Mouse (Mus musculus) CD4-positive, CD25-positive, alpha-beta regulatory T cell, adult 4 months (primary cell): Measurements from ENCODE around the gene Hand2. TPM values are rescaled to one million over a fixed set of nuclear protein-coding genes. Genes with fewer than 3 reads are reported as not detected.

Experiments
- ATAC-seq: one replicate; pipeline ENCODE4 v1.8.0; 2017
- polyA plus RNA-seq, 2 experiments: library from polyadenylated mRNA; unstranded; fragments of 100-300 nt; shearing (Covaris generic); gene quantifications; one replicate each; pipeline ENCODE4 v1.2.1; 2017

Hand2 gene
- polyA plus RNA-seq: not detected

DNA sequence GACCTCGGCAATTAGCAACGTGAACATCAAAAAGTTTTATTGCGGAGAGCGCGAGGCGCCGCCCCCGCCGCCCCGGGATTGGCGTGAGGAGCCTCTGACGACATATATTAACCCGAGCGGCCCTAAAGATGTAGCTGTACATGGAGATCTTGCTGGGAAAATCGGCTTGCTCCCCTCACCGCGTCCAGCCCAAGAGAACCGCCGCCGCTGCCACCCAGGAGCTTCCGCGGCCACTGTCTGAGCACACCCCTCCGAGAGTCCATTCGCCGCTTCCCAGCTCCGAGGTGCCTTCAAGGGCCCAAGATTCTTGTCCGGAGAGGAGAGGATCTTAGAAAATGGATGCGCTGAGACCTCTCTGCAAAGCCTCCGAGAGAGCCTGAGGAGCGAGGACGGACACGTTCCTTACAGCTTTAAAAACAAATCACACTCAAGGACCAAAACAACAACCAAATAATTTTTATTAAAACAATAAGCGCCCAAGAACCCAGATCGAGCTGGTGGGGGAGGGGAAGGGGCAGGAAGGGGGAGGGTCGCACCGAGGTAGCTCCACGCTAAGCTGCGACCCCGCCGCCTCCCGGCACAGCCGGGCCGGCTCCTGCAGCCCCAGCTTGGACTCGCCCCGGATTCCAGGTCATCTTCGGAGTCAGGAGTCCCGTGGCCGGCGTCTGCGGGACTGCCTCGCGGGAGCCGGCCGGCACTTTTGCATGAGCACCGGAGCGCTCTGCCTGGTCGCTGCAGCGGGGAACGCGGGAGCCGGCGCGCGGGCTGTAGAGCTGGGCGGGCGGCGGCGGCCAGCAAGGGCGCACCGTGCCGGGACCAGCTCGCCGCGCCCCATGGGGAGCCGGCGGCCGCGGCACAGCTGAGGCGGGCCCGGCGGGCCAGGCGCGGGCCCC lies at the start of gene Hand2:
TSS of gene Hand2 (plus strand) at position 133 of the 893 bp plus-strand sequence.
- ATAC-seq: no peak

- ATAC-seq: no peak
Measured at GRCm38 (mm10) chr8:57273055-57273454, 47.7 kb upstream of the Hand2 start.

DNA sequence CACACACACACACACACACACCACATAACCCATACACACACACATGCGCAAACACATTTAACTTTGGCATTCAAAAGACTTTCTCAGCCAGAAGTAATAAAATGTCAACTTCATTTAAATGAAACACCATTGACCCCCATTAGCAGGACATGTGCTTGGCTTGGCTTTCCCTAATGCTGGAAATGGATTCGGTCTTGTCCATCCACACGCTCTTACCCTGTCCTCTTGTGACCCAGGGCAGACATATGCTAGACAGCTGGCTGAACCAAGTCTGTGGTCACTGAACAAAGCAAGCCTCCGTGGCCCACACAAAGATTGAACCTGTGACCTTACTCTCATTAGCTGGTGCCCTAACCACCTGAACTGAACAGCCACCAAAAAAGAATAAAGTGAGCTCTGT lies 27.3 kb upstream of the Hand2 start:
- no peak for ATAC-seq

- no peak for ATAC-seq
Measured at GRCm38 (mm10) chr8:57303513-57303912, 17.3 kb upstream of the Hand2 start.

- no peak for ATAC-seq
Measured at GRCm38 (mm10) chr8:57304944-57305343, 15.8 kb upstream of the Hand2 start.

DNA sequence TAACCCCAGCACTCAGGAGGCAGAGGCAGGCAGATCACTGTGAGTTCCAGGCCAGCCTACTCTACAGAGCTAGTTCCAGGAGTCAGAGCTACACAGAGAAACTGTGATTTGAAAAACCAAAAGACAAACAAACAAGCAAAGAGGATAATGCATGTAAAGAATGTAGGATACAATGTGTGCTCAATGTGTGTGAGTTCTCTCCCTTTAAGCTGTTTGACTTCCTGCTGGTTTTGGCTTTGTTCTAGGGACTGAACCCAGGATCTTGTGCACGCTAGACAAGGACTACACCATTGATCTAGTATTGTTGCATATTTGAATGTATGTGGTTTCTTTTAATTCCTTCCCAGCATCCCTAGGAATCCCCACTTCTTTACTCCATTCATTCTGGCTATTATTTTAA lies 14.3 kb upstream of the Hand2 start:
- ATAC-seq: no peak

DNA sequence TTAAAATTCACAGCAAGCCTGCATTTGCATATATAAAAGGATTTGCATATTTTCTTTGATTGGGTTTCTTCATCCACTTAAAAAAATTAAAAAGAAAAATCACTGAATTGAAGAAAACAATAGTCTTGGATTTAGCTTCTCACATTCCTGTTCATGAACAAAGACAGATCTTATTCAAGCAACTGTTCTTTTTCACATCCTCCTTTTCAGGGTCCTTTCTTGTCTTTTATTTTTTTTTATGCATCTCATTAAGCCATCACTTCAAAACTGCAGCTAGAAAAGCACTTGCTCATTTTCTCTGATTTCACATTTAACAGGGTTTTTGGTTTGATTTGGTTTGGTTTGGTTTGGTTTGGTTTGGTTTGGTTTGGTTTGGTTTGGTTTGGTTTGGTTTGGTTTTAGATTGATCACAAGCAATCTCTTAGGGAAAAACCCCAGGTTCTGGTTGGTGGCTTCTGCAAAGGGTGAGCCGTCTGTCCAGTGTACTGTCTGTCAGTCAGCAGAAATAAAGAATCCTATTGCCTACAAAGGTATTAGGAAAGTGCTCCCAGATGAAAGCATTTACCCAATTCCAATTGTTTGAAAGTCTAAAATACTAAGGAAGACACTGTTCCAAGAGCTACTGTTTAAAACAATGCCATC lies 10.8 kb upstream of the Hand2 start:
- ATAC-seq: no peak

DNA sequence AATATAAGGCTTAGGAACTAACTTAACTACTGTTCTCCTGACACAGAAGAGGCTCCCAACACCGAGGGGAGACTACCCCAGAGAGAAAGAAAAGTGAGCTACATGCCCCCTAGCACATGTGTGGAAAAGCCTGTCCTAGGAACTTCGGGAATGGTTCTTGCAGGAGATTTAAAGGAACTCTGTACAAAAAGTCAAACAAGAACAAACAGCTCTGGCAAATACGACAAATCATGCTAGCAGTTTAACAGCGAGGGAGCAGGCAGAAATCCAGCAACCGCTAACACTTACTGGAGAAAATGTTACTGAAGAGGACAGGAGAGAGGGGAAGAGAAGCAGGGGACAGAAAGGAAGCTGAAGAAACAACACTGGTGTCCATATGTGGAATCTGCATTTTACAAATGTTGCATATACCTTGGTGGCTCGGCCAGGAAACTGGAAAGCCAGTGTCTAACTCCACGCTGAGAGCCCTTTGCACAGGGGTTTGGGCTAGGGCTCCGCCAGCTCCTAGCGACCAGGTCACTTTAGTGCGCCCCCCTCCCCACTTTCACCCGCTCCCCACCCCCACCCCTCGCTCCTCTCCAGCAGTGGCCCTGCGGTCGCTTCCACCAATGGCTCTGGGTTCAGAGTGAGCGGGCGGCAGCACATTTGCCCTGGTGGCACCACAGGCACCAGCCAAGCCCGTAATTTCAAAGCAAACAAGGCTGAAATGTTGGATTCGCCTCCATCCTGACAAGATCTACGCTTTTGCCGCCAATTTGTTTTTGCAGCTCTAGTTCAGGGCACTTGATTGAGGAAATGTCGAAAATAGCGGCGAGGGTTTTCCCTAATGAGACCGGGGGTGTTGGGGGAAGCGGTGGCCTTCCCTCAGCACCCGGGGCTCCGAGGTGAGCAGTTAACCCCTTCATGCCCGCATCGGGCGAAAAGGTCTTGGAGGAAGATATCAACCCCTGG lies 8.5 kb upstream of the Hand2 start:
- no peak for ATAC-seq

DNA sequence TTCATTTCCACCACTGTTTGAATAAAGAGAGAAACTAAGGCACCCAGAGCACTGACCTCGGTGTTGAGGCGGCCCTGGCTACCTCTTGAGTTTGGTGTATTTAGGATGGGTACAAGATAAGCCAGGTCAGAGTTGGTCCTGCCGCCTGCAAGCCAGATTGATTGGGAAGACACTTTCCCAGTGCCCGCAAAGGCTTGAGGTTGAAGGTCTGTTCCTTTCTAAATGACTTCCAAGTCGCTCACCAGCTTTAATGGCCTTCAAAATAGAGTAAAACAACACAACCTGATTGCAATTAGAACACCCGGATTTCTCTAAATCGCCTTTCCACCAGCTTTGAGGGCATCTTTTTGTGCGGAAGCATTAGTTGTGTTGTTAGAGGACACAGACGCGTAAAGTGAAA lies 7.2 kb upstream of the Hand2 start:
- no peak for ATAC-seq

- ATAC-seq: no peak
Measured at GRCm38 (mm10) chr8:57314216-57314615, 6.6 kb upstream of the Hand2 start.

DNA sequence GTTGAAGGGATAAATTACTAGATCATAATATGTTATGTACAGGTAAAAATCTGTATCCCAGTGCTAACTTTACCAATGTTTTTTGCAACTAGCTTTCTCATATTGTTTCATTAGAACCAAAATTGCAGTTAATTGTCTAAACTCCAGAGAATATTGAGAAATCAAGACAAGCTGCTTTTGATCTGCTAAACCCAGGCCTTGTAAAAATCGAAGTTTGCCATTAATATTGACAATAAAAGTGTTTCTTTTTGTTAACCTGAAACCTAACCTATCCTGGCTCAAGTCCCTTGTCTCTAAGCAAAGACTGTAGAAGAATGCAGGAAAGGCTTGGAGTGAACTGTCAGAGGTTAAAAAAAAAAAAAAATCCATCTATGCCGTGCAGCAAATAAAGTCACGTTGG lies 5.3 kb upstream of the Hand2 start:
- ATAC-seq: no peak

GRCm38 (mm10) chr8:57317107-57317506 lies 3.7 kb upstream of the Hand2 start:
- ATAC-seq: no peak

- no peak for ATAC-seq
Measured at GRCm38 (mm10) chr8:57317890-57318480, 2.8 kb upstream of the Hand2 start.

DNA sequence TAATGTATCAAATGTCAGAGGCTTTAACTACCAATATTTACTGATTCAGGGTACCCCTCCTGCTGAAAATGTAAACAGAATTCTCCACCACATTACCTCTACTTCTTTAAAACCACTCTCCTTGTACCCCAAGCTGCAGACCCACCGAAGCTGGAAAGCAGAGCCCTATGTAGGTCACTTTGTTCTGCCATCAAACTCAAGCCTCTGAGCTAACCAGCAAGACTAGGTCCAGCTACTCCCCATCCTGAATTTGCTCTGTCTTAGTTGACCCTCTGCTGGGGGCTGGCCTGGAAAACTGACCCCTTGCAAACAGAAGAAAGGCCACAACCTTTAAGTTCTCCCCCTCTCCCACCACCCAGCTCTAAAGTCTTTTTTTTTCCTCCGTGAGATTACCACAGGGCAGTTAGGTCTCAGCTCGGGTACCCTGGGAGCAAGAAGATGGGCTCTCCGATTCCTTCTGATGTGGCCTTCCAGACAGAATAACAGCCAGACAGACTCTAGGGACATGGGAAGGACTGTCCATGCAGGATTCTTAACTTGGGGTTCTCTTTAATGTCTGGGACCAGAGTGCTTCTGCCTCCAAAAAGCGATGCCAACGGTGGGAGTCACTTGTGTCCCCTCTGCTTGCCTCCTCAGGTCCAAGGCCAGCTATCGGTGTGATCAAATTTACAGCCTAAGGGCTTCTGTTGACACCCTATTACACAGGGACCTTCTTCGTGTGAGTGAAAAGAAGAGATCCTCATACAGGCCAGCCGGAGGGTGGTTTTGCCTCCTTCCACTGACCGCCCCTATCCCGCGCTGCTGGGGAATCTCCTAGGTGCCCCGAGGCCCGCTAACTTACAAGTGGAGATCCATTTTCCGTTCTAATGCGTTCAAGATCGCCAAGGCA lies 1.4 kb upstream of the Hand2 start:
- ATAC-seq: no peak

- no peak for ATAC-seq
Measured at GRCm38 (mm10) chr8:57319981-57320585, 700 bp upstream of the Hand2 start.

DNA sequence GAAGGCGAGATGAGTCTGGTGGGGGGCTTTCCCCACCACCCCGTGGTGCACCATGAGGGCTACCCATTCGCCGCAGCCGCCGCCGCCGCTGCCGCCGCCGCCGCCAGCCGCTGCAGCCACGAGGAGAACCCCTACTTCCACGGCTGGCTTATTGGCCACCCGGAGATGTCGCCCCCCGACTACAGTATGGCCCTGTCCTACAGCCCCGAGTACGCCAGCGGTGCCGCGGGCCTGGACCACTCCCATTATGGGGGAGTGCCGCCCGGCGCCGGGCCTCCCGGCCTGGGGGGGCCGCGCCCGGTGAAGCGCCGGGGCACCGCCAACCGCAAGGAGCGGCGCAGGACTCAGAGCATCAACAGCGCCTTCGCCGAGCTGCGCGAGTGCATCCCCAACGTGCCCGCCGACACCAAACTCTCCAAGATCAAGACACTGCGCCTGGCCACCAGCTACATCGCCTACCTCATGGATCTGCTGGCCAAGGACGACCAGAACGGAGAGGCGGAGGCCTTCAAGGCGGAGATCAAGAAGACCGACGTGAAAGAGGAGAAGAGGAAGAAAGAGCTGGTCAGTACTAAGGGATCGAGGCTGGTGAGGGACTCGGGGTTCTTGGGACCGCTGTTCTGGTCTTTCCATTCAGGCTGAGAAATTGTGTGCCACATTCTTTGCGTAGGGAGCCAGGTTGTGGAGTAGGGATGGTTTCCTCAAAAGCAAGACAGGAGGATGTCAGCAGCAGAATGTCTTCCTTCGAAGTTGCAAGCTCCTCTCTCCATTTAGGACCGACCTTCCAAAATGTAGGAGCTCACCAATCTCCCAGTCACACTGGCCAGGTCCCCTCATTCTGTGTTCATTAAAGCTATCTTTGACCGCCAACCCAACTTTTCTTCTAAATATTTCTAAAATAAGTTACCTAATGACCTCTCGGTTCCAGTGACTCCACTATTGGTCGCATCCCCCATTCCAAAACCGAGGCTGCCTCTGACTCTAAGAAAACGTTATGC lies 1.4 kb downstream of the Hand2 start:
- no peak for ATAC-seq

- no peak for ATAC-seq
Measured at GRCm38 (mm10) chr8:57322961-57323941, 2.5 kb downstream of the Hand2 start.

GRCm38 (mm10) chr8:57324091-57324490 lies 3.3 kb downstream of the Hand2 start:
- no peak for ATAC-seq
